Mouse (Mus musculus): ENCODE results near the gene Prkag2.
"Not testable (repeated sequence)": the region's sequence is repeated elsewhere in the genome, so short reads cannot be mapped to it uniquely, and the experiment has no call there.

Gene Prkag2

DNA sequence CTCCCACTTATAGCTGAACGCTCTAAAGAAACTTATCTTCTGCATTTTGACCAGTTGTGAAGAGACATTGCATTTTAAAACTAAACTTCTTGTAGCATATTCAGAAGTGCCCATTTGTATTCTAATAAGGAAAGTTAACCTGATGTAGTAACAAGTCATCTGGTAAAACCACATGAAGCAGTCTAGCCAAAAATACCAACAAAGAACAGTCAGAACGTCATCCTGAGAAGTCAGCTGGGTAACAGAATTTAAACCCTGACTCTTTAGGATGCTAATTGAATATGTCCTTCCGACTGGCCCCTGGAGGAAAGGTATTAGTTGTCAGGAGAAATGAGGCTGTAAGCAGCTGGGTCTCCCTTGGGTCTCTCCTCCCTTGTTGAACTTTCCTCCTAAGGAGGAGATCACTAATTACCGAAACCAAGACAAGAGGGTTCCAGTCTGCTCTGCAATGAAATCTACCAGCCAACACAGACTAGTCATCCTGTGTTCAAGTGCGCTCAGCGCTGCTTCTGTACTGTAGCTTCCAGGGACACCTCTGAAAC, 276.5 kb downstream of the Prkag2 start:
- DNase-seq (ENCODE audit: low spot score in 2 of 2): no peak

DNA sequence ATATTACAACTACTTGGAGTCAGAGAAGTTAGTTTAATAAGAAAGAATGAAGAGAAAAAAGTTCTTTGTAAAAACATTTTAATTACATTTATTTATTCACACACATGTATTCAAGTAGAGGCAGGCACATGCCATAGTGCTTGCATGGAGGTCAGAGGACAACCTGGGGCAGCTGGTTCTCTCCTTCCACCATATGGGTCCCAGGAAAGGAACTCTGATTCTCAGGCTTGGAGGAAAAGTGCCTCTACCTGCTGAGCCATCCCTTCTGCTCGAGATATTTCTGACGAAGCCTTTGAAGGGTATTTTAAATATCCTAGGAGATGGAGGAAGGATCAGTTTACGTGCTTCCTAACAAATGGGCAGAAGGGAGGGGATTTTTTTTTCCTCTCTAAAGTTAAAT, 277.7 kb downstream of the Prkag2 start:
- DNase-seq (ENCODE audit: low spot score in 2 of 2): no peak

DNA sequence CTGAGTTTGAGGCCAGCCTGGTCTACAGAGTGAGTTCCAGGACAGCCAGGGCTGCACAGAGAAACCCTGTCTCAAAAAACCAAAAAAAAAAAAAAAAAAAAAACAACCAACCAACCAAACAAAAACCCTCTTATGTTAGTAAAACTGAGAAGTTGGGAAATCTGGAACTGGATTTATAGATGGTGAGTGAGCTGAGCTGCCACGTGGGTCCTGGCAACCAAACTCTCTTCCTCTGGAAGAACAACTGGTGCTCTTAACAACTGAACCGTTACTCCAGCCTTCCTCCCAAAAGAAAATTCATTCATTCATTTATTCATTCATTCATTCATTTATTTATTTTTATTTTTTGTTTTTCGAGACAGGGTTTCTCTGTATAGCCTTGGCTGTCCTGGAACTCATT, 278.2 kb downstream of the Prkag2 start:
- not testable (repeated sequence) for DNase-seq (ENCODE audit: low spot score in 2 of 2)

DNA sequence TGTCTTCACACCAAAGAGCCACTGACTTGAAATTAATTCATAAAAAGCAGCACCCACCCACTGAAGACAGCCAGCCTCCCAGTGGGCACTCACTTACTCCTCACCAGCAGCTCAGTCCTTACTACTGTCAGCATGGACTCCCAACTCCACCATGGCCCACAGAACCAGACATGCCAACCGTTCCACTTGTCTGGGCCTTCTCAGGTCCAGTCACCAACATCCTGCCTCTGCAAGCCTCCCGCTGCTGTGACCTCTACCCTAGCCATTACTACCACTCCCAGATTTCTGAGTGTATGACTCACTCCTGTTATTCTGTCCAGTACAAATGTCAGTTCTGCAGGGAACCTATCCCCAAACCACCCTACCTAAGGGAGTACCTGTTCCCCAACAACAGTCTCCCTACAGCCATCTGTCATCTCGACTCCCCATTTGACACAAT, 279.0 kb downstream of the Prkag2 start:
- no peak for DNase-seq (ENCODE audit: low spot score in 2 of 2)

DNA sequence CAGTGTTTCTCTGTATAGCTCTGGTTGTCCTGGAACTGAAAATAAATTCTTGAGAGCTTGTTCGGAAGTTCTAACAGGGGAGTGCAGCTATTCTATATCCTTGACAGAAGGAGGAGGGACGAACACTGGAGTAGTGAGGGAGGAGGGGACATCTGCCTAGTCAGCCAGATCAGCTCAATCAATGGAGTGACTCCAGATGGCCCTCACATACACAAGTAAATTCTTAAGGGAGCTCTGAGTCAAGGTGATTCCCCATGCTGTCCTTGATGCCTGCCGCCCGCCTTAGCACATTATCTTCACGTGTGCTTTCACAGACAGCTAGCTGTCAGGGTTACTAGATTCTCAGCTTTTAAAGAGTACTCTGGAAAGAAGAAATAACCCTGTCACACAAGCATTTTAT, 279.8 kb downstream of the Prkag2 start:
- no peak for DNase-seq (ENCODE audit: low spot score in 2 of 2)

DNA sequence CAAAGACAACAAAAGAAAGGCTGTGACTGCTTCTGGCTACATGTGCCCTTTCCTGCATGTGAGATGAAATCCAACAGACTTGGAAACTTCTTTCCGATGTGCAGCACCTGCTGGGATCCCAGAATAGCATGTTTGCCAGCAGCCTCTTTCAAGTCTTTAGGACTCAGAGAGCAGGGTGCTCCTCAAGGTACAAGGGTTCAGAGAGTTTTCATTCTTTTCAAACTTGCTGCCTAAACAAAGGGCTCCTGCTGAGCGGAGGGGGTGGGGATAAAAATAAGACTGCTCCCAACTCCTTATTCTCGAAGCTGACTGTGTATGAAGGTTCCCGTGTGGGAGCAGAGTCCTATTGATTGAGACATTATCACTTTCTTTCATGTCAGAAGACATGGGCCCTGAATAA, 283.3 kb downstream of the Prkag2 start:
- no peak for DNase-seq (ENCODE audit: low spot score in 2 of 2)

DNA sequence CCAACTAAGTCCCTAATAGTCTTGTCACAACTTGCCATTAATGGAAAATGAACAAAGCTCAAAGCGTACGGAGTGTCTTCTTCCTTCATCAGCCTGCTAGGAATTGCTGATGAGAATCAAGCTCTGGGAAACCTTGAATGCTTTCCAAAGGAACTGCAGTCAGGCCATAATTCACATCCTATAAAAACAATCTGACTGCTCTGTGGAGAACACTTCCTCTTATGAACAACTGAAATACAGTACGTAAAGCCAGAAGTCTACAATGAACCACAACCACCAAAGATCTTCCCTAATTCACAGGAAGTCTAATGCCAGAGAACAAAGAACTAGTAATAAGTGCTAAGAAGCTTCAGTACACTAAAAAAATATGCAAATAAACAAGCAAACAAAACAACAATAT, 286.5 kb downstream of the Prkag2 start:
- DNase-seq (ENCODE audit: low spot score in 2 of 2): no peak

DNA sequence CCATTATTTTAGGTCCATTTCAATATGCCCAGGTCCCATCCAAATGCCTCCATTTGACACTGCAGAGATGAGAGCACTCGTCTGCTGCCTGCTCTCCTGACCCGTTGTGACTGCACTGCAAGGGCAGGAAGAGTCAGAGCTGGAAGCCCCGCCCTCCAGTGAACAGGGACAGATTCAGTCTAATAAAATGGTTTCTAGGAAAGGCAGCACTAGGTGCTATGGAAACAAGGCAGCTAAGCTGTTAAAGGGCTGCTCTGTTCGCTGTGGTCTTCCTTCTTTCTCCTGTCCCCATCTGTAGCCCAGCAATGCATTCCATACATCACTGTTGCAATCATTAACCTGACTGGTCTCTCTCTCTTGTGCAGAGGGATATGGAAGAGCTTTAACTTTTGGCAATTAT, 287.4 kb downstream of the Prkag2 start:
- DNase-seq (ENCODE audit: low spot score in 2 of 2): no peak
